Mouse (Mus musculus) liver, embryonic 16.5 days (tissue): ENCODE data around the gene Odf3b. TPM values are rescaled to one million over a fixed set of nuclear protein-coding genes. Genes with fewer than 3 reads are reported as not detected.

Source experiments
- ATAC-seq: fragments of 200-750 bp; cut with Nextera tagmentation; 2 replicates; pipeline ENCODE4 v1.8.0; 2017; ENCODE audit warnings: low read depth, mild to moderate bottlenecking, moderate number of reproducible peaks, moderate library complexity
- H3K27ac ChIP-seq: fragments of 300-500 bp; sonication (generic); 2 replicates; pipeline ENCODE4 v1.5.1; 2014; ENCODE audit warnings: mild to moderate bottlenecking, low read length
- H3K27me3 ChIP-seq: fragments of 300-500 bp; sonication (generic); 2 replicates; pipeline ENCODE4 v1.6.1; 2014; ENCODE audit warnings: low read depth, low read length, mixed read lengths; ENCODE audit not compliant: control insufficient read depth, insufficient read depth
- H3K36me3 ChIP-seq: fragments of 300-500 bp; sonication (generic); 2 replicates; pipeline ENCODE4 v1.6.1; 2014; ENCODE audit warnings: mild to moderate bottlenecking; ENCODE audit not compliant: control insufficient read depth, insufficient read depth
- H3K4me1 ChIP-seq: fragments of 300-500 bp; sonication (generic); 2 replicates; pipeline ENCODE4 v1.6.1; 2014; ENCODE audit warnings: low read depth, low read length, mixed read lengths; ENCODE audit not compliant: control insufficient read depth
- H3K4me2 ChIP-seq: fragments of 300-500 bp; sonication (generic); 2 replicates; pipeline ENCODE4 v1.6.1; 2014; ENCODE audit warnings: low read depth, low read length, mixed read lengths
- H3K4me3 ChIP-seq: fragments of 300-500 bp; sonication (generic); 2 replicates; pipeline ENCODE4 v1.5.1; 2014; ENCODE audit warnings: low read depth, mild to moderate bottlenecking, low read length
- H3K9ac ChIP-seq: fragments of 300-500 bp; sonication (generic); 2 replicates; pipeline ENCODE4 v1.6.1; 2014; ENCODE audit warnings: low read depth, low read length
- H3K9me3 ChIP-seq: fragments of 300-500 bp; sonication (generic); replicated peaks from 2 replicates; pipeline ENCODE4 v1.6.1; 2016; ENCODE audit warnings: low read length; ENCODE audit not compliant: control insufficient read depth
- WGBS: fragments of 180-500 bp; shearing (Covaris S2); extraction: QIAGEN DNeasy Blood & Tissue Kit; methylation state at CpG from one replicate; pipeline ENCODE4 v1.1.7; 2014; ENCODE audit not compliant: insufficient replicate concordance; 5-methylcytosine and 5-hydroxymethylcytosine counted together
- polyA plus RNA-seq: library from polyadenylated mRNA; unstranded; fragments of >200 nt; fragmentation: Nextera tagmentation; extraction: Ambion mirVana; gene quantifications from 2 replicates; pipeline ENCODE4 v1.2.1, GENCODE M21; 2015

The Odf3b gene
- polyA plus RNA-seq, 1 experiment from 2014 or later: 0.73 TPM

- Histone ChIP-seq H3K27ac (peak overlapping the region; percentile 19; the same call in 1 of the 2 replicates), H3K4me2 (peak overlapping the region; percentile 100), H3K4me1 (peaks cover 17% of the 10 kb centered on the region), H3K36me3 (peaks cover 50% of the 10 kb centered on the region), H3K4me3 (peak overlapping the region; percentile 82; the same call in 1 of the 2 replicates), H3K9ac (no peak overlapping the region), H3K9me3 (no peaks in the 10 kb centered on the region), H3K27me3 (peaks cover 13% of the 10 kb centered on the region)
- WGBS: 79% methylated on average over 7 of the region's 7 CpGs
- no peak for ATAC-seq
Measured at GRCm38 (mm10) chr15:89372536-89372935, 6.5 kb downstream of the Odf3b start.

GRCm38 (mm10) chr15:89372068-89372467 is 7.0 kb downstream of the Odf3b start:
- Histone ChIP-seq H3K4me2 (no peak overlapping the region), H3K4me3 (no peak overlapping the region), H3K4me1 (peaks cover 12% of the 10 kb centered on the region), H3K9ac (no peak overlapping the region), H3K36me3 (peaks cover 55% of the 10 kb centered on the region), H3K27me3 (peaks cover 8% of the 10 kb centered on the region), H3K27ac (0 out of 2 replicates have a peak overlapping the region, but pooled peaks have one; percentile 19), H3K9me3 (no peaks in the 10 kb centered on the region)
- WGBS: 77% methylated on average over 13 of the region's 13 CpGs
- no peak for ATAC-seq

- H3K27me3 ChIP-seq: no peaks in the 10 kb centered on the region
- H3K9me3 ChIP-seq: no peaks in the 10 kb centered on the region
- H3K36me3 ChIP-seq: peaks cover 88% of the 10 kb centered on the region
- WGBS: 85% methylated on average over 4 of the region's 4 CpGs
- no peak overlapping the region for H3K4me2 ChIP-seq
- H3K4me3 ChIP-seq: no peak overlapping the region
- no peak overlapping the region for H3K27ac ChIP-seq
- no peak for ATAC-seq
- H3K9ac ChIP-seq: no peak overlapping the region
- no peaks in the 10 kb centered on the region for H3K4me1 ChIP-seq
Measured at GRCm38 (mm10) chr15:89365141-89365551, 13.9 kb downstream of the Odf3b start.

- Histone ChIP-seq H3K27ac (no peak overlapping the region), H3K27me3 (no peaks in the 10 kb centered on the region), H3K4me2 (no peak overlapping the region), H3K36me3 (peaks cover 69% of the 10 kb centered on the region), H3K4me3 (no peak overlapping the region), H3K4me1 (peaks cover 7% of the 10 kb centered on the region), H3K9ac (no peak overlapping the region), H3K9me3 (no peaks in the 10 kb centered on the region)
- WGBS: 86% methylated on average over 7 of the region's 7 CpGs
- ATAC-seq: no peak
Measured at GRCm38 (mm10) chr15:89363051-89363450, 16.0 kb downstream of the Odf3b start.

GRCm38 (mm10) chr15:89358784-89359183 is 20.3 kb downstream of the Odf3b start:
- Histone ChIP-seq H3K9ac (no peak overlapping the region), H3K4me2 (no peak overlapping the region), H3K27ac (no peak overlapping the region), H3K36me3 (peaks cover 28% of the 10 kb centered on the region), H3K27me3 (no peaks in the 10 kb centered on the region), H3K4me1 (peaks cover 27% of the 10 kb centered on the region), H3K4me3 (no peak overlapping the region), H3K9me3 (no peaks in the 10 kb centered on the region)
- WGBS: 42% methylated on average over 3 of the region's 3 CpGs
- no peak for ATAC-seq

- peak overlapping the region; percentile 79 for H3K27ac ChIP-seq
- H3K36me3 ChIP-seq: peaks cover 33% of the 10 kb centered on the region
- peak overlapping the region; percentile 81 for H3K9ac ChIP-seq
- ATAC-seq: peak; percentile 64
- WGBS: under 1% methylated on average over 15 of the region's 15 CpGs
- H3K4me3 ChIP-seq: peak overlapping the region; percentile 80
- H3K27me3 ChIP-seq: no peaks in the 10 kb centered on the region
- peaks cover 28% of the 10 kb centered on the region for H3K4me1 ChIP-seq
- H3K9me3 ChIP-seq: no peaks in the 10 kb centered on the region
- H3K4me2 ChIP-seq: peak overlapping the region; percentile 76
Measured at GRCm38 (mm10) chr15:89356372-89356771, 22.7 kb downstream of the Odf3b start.

- H3K36me3 ChIP-seq: peaks cover 35% of the 10 kb centered on the region
- under 1% methylated on average over 64 of the region's 64 CpGs for WGBS
- H3K4me1 ChIP-seq: peaks cover 28% of the 10 kb centered on the region
Measured at GRCm38 (mm10) chr15:89355241-89356187, 23.6 kb downstream of the Odf3b start, which contains the start of the genes Lmf2 and Ncaph2. TSS of gene Lmf2 (minus strand) at chr15:89355659. TSS of gene Ncaph2 (plus strand) at chr15:89355719.

GRCm38 (mm10) chr15:89354455-89354854 is 24.6 kb downstream of the Odf3b start:
- Histone ChIP-seq H3K9me3 (no peaks in the 10 kb centered on the region), H3K4me1 (peaks cover 28% of the 10 kb centered on the region), H3K27me3 (no peaks in the 10 kb centered on the region), H3K36me3 (peaks cover 29% of the 10 kb centered on the region), H3K4me2 (peak overlapping the region; percentile 86), H3K4me3 (peak overlapping the region; percentile 80), H3K27ac (peak overlapping the region; percentile 88), H3K9ac (peak overlapping the region; percentile 93)
- WGBS: 74% methylated on average over 7 of the region's 7 CpGs
- no peak for ATAC-seq

More at GRCm38 (mm10) chr15:89355241-89356187, 23.6 kb downstream of the Odf3b start, which contains the start of the genes Lmf2 and Ncaph2:
- Histone ChIP-seq H3K27ac (peak within 1 kb of the TSS; percentile 88), H3K9me3 (no peaks in the 10 kb centered on the region), H3K4me3 (peak within 1 kb of the TSS; percentile 80), H3K9ac (peak within 1 kb of the TSS; percentile 93), H3K27me3 (no peaks in the 10 kb centered on the region), H3K4me2 (peak within 1 kb of the TSS; percentile 86)
- ATAC-seq: peak; percentile 90

- ATAC-seq: no peak
- Histone ChIP-seq H3K36me3 (peaks cover 29% of the 10 kb centered on the region), H3K4me1 (peaks cover 24% of the 10 kb centered on the region), H3K9me3 (no peaks in the 10 kb centered on the region), H3K9ac (peak overlapping the region; percentile 93; the same call in 1 of the 2 replicates), H3K27ac (no peak overlapping the region), H3K4me3 (peak overlapping the region; percentile 80), H3K4me2 (no peak overlapping the region), H3K27me3 (no peaks in the 10 kb centered on the region)
- WGBS: 90% methylated on average over 16 of the region's 16 CpGs
Measured at GRCm38 (mm10) chr15:89353837-89354236, 25.2 kb downstream of the Odf3b start.
